Mouse (Mus musculus) embryonic fibroblast, embryonic 13.5 days (primary cell): Measurements from ENCODE around the gene Rtp4.

Experiments used
- CTCF ChIP-seq: IDR thresholded peaks from 2 replicates; pipeline ENCODE4 v1.5.1; 2011; ENCODE audit warnings: mild to moderate bottlenecking, control low read depth, low read length, moderate library complexity, borderline replicate concordance; ENCODE audit not compliant: insufficient read depth
- POLR2A ChIP-seq: IDR thresholded peaks from 2 replicates; pipeline ENCODE4 v1.6.1; 2011; ENCODE audit warnings: low read depth, mild to moderate bottlenecking, control low read depth, low read length, moderate library complexity

GRCm38 (mm10) chr16:23513401-23513800 lies 6.7 kb upstream of the Rtp4 start:
- no peak for TF ChIP-seq CTCF
- peak; percentile 21; the same call in 1 of the 2 replicates for TF ChIP-seq POLR2A
